In the genomic region with DNA sequence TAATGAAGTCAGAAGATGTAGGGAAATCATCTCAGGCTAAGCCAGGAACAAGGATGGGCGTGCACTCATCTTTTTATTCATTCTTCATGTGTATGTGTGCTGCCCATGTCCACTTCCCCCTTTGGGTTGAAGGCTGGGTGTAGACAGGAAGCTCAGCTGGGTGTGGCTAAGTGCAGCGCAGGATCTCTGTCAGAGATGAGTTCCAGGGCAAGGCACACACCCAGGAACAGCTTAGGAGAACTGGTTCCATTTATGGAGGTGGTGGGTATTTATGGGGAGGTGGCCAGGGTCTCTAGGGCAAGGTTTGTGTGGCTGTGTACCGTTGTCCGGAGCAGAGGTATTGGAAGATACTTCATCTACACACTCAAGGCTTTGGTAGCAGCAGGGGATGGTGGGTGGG, we compare ENCODE assay signal across 9 mouse cellular contexts. TPM values are rescaled to one million over a fixed set of nuclear protein-coding genes. Genes with fewer than 3 reads are reported as not detected.
DNase-seq lines count a peak whose midpoint lies in the region; ATAC-seq lines count a peak whose summit lies in the region.
"Had no signal": no experiment of that assay in that cellular context is flagged by ENCODE, and none has a peak within 500 bp of the region (broad histone marks: within the 10 kb centered on the region; RNA-seq: fewer than 3 reads in every experiment).

No protein-coding gene starts in this region.

- ATAC-seq in erythroid progenitor cell, adult 5-6 weeks (replicated peaks; ENCODE audit: low FRiP score, poor library complexity, severe bottlenecking) = peak; percentile 83

- DNase-seq in spleen, adult 18-20 months = peak; percentile 50
- DNase-seq in spleen, adult 12 weeks (ENCODE audit: low spot score) = no peak
- peak; percentile 54 for DNase-seq in lung, postnatal 10 days
- DNase-seq in thymus, postnatal 14 days = peak; percentile 38
- no peak for DNase-seq in cerebellum, postnatal 25 days
- DNase-seq in cerebellum, adult 9-10 months = no peak
- no peak for DNase-seq in gastrocnemius, postnatal 36 days
- DNase-seq: cerebellum, adult 18-20 months had no signal

- intact Hi-C loops in gastrocnemius, postnatal 36 days (cut with DNase I) = no loop called here

RNA-seq across cellular contexts. Expression of a gene that starts 14.8 kb away (rescaled TPM):
- 54.1 and 80.5 TPM in 2 replicates for total RNA-seq in erythroid progenitor cell, adult 5-6 weeks (2015; ENCODE audit: low replicate concordance)
- total RNA-seq in erythroid progenitor cell, adult 5-6 weeks (2017; ENCODE audit: low replicate concordance) = 18.4 and 38.5 TPM in 2 replicates
- total RNA-seq in gastrocnemius, postnatal 36 days (2021) = 10 to 100 TPM; 26.4 to 29.1 TPM

Comparison
In these comparisons a context has a peak if more than half of its experiments do, and no peak if none do; other contexts are left out.
1. DNase-seq: peak in spleen, adult 18-20 months (2 of 2), lung, postnatal 10 days (single experiment) and thymus, postnatal 14 days (single experiment); none in spleen, adult 12 weeks (single experiment), cerebellum, postnatal 25 days (0 of 2), cerebellum, adult 9-10 months (single experiment) and gastrocnemius, postnatal 36 days (0 of 2).